Mouse (Mus musculus): ENCODE data around the gene Krt20. TPM values are rescaled to one million over a fixed set of nuclear protein-coding genes. Genes with fewer than 3 reads are reported as not detected.

The Krt20 gene
- total RNA-seq (2021): under 1 TPM; 0.26 to 0.30 TPM

GRCm38 (mm10) chr11:99437972-99438371 is at the start of gene Krt20:
Gene Krt20, minus strand, starts transcription at chr11:99438150.
- intact Hi-C loops (cut with DNase I): no loop called here
- DNase-seq: peak in 1 of 2 experiments; percentile 2

GRCm38 (mm10) chr11:99474981-99475380 is 37.0 kb upstream of the Krt20 start:
- intact Hi-C loops (cut with DNase I): no loop called here
- no peak for DNase-seq

GRCm38 (mm10) chr11:99473433-99473832 is 35.5 kb upstream of the Krt20 start:
- intact Hi-C loops (cut with DNase I): no loop called here
- DNase-seq: no peak

- no peak for DNase-seq
- intact Hi-C loops (cut with DNase I): no loop called here
These were observed 34.5 kb upstream of the Krt20 start for GRCm38 (mm10) chr11:99472405-99472804.

- intact Hi-C loops (cut with DNase I): no loop called here
- DNase-seq: no peak
These were observed 34.0 kb upstream of the Krt20 start for GRCm38 (mm10) chr11:99471946-99472345.

GRCm38 (mm10) chr11:99469228-99469627 is 31.3 kb upstream of the Krt20 start:
- no peak for DNase-seq
- intact Hi-C loops (cut with DNase I): no loop called here

- DNase-seq: no peak
- intact Hi-C loops (cut with DNase I): no loop called here
These were observed 30.6 kb upstream of the Krt20 start for GRCm38 (mm10) chr11:99468566-99468965.

- intact Hi-C loops (cut with DNase I): no loop called here
- no peak for DNase-seq
These were observed 28.4 kb upstream of the Krt20 start for GRCm38 (mm10) chr11:99466316-99466715.

GRCm38 (mm10) chr11:99464836-99465235 is 26.9 kb upstream of the Krt20 start:
- peak; percentile 74 to 88 for DNase-seq
- intact Hi-C loops (cut with DNase I): loop anchor here (1.0 to 5.0 kb wide), 6 partner anchors 109 to 832 kb away; no protein-coding TSS in a partner anchor

GRCm38 (mm10) chr11:99463155-99463554 is 25.2 kb upstream of the Krt20 start:
- intact Hi-C loops (cut with DNase I): loop anchor here (1.0 to 5.0 kb wide), 4 partner anchors 50 to 834 kb away; no protein-coding TSS in a partner anchor
- DNase-seq: peak; percentile 48 to 76

- no peak for DNase-seq
- intact Hi-C loops (cut with DNase I): loop anchor here (5.0 kb wide), 2 partner anchors 149 to 836 kb away; no protein-coding TSS in a partner anchor
These were observed 23.8 kb upstream of the Krt20 start for GRCm38 (mm10) chr11:99461736-99462135.

GRCm38 (mm10) chr11:99458887-99459286 is 20.9 kb upstream of the Krt20 start:
- intact Hi-C loops (cut with DNase I): no loop called here
- no peak for DNase-seq

- DNase-seq: no peak
- intact Hi-C loops (cut with DNase I): no loop called here
These were observed 16.8 kb upstream of the Krt20 start for GRCm38 (mm10) chr11:99454759-99455158.

GRCm38 (mm10) chr11:99454044-99454443 is 16.1 kb upstream of the Krt20 start:
- DNase-seq: no peak
- intact Hi-C loops (cut with DNase I): no loop called here

GRCm38 (mm10) chr11:99448769-99449168 is 10.8 kb upstream of the Krt20 start:
- intact Hi-C loops (cut with DNase I): no loop called here
- no peak for DNase-seq

- intact Hi-C loops (cut with DNase I): no loop called here
- no peak for DNase-seq
These were observed 3.3 kb upstream of the Krt20 start for GRCm38 (mm10) chr11:99441220-99441619.

GRCm38 (mm10) chr11:99439465-99439864 is 1.5 kb upstream of the Krt20 start:
- DNase-seq: no peak
- intact Hi-C loops (cut with DNase I): no loop called here

- no peak for DNase-seq
- intact Hi-C loops (cut with DNase I): no loop called here
These were observed 1.3 kb downstream of the Krt20 start for GRCm38 (mm10) chr11:99436625-99437024.

- intact Hi-C loops (cut with DNase I): no loop called here
These were observed 7.3 kb downstream of the Krt20 start for GRCm38 (mm10) chr11:99430670-99431069.

GRCm38 (mm10) chr11:99422159-99422558 is 15.8 kb downstream of the Krt20 start, which contains the start of gene Krt12:
Gene Krt12, minus strand, starts transcription at chr11:99422259.
- intact Hi-C loops (cut with DNase I): no loop called here
- DNase-seq: no peak

More at GRCm38 (mm10) chr11:99430670-99431069, 7.3 kb downstream of the Krt20 start:
- peak in 1 of 2 experiments; percentile 17 for DNase-seq

GRCm38 (mm10) chr11:99420586-99420985 is 17.4 kb downstream of the Krt20 start:
- no peak for DNase-seq
- intact Hi-C loops (cut with DNase I): no loop called here

- intact Hi-C loops (cut with DNase I): no loop called here
- DNase-seq: no peak
These were observed 20.1 kb downstream of the Krt20 start for GRCm38 (mm10) chr11:99417819-99418218.

- intact Hi-C loops (cut with DNase I): no loop called here
- no peak for DNase-seq
These were observed 21.0 kb downstream of the Krt20 start for GRCm38 (mm10) chr11:99416902-99417301.

Data from heart, postnatal 10 days (tissue).